Mouse (Mus musculus): Measurements from ENCODE around the gene Slc38a3. TPM values are rescaled to one million over a fixed set of nuclear protein-coding genes. Genes with fewer than 3 reads are reported as not detected.

The Slc38a3 gene
- total and polyA plus RNA-seq, 3 experiments = not detected

- no peaks in the 10 kb centered on the region for H3K36me3 ChIP-seq (ENCODE audit: control insufficient read depth in 1 of 2, insufficient read depth in 2 of 2, low read length in 2 of 2)
- TF ChIP-seq NRF1 (IDR thresholded peaks at IDR 0.05; ENCODE audit: insufficient read depth, low read depth, low read length, poor library complexity, severe bottlenecking) = no peak
- TF ChIP-seq TCF12 (IDR thresholded peaks at IDR 0.05; ENCODE audit: low read depth, low read length) = no peak
- no peak for TF ChIP-seq MXI1 (IDR thresholded peaks at IDR 0.05; ENCODE audit: low read depth, low read length)
- TF ChIP-seq CHD2 (IDR thresholded peaks at IDR 0.05; ENCODE audit: low read length) = no peak
- no peak for TF ChIP-seq ZNF384 (IDR thresholded peaks at IDR 0.05; ENCODE audit: low read depth, low read length)
- TF ChIP-seq MYB (IDR thresholded peaks at IDR 0.05; ENCODE audit: low read depth, low read length) = no peak
- TF ChIP-seq USF1 (IDR thresholded peaks at IDR 0.05; ENCODE audit: low read depth, low read length) = no peak
- no peak for TF ChIP-seq SMC3 (IDR thresholded peaks at IDR 0.05; ENCODE audit: low read depth, low read length)
- no peak for TF ChIP-seq ETS1 (IDR thresholded peaks at IDR 0.05; ENCODE audit: low read depth, low read length)
- no peak for TF ChIP-seq GABPA (IDR thresholded peaks at IDR 0.05; ENCODE audit: low read depth, low read length)
- no peak for TF ChIP-seq POLR2AphosphoS2 (IDR thresholded peaks at IDR 0.05; ENCODE audit: low read length)
- TF ChIP-seq POLR2A (IDR thresholded peaks at IDR 0.05; ENCODE audit: control insufficient read depth in 1 of 2, insufficient read depth in 1 of 2, low read depth in 1 of 2, low read length in 2 of 2, poor library complexity in 1 of 2) = no peak
- peaks cover 6 to 7% of the 10 kb centered on the region in 2 experiments for H3K27me3 ChIP-seq (ENCODE audit: control insufficient read depth in 1 of 2, insufficient read depth in 2 of 2, low read length in 2 of 2)
- H3K27ac ChIP-seq (ENCODE audit: control insufficient read depth, low read depth, low read length) = no peak overlapping the region
- no peak overlapping the region for H3K4me3 ChIP-seq (ENCODE audit: control insufficient read depth in 1 of 2, insufficient read depth in 1 of 2, low read depth in 2 of 2, low read length in 2 of 2)
- H3K9me3 ChIP-seq (replicated peaks; ENCODE audit: insufficient read depth, low read length) = no peaks in the 10 kb centered on the region
- no peaks in the 10 kb centered on the region for H3K4me1 ChIP-seq (ENCODE audit: control insufficient read depth in 1 of 2, insufficient read depth in 2 of 2, low read length in 2 of 2)
- H3K79me2 ChIP-seq (ENCODE audit: control insufficient read depth, insufficient read depth, low read length, poor library complexity) = no peaks in the 10 kb centered on the region
- no peak for DNase-seq (ENCODE audit: low read depth, low spot score)
- no peak overlapping the region for H3K9ac ChIP-seq (ENCODE audit: control insufficient read depth, low read depth, low read length, poor library complexity, severe bottlenecking)
Measured at GRCm38 (mm10) chr9:107682405-107682804, 13.1 kb upstream of the Slc38a3 start.

DNA sequence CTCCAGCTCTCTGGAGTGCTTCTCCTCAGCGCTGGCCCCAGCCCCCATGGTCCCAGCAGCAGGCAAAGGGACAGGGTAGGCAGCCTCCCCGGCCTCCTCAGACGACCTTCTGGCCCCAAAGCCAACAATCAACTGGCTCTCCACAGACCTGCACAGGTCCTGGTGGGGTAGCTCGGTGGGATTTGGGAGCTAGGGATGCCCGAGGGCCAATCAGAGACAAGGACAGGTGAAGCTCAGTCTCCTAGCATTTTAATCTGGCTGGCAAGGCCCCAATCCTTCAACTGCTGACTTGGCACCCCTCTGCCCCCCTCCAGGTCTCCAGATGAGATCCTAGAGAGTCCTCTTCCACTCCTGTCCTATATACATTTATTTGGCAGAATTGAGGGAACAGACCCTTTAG lies 10.2 kb upstream of the Slc38a3 start, which contains the start of gene Gnat1:
Gnat1 (minus strand) TSS at position 212 of the 400 bp plus-strand sequence.
- H3K4me1 ChIP-seq (ENCODE audit: control insufficient read depth in 1 of 2, insufficient read depth in 2 of 2, low read length in 2 of 2) = 0 out of 4 replicates have a peak, but pooled peaks cover 0 to 5% of the 10 kb centered on the region in 2 experiments
- DNase-seq (ENCODE audit: low read depth, low spot score) = no peak
- H3K79me2 ChIP-seq (ENCODE audit: control insufficient read depth, insufficient read depth, low read length, poor library complexity) = no peaks in the 10 kb centered on the region
- no peak within 1 kb of the TSS for H3K4me3 ChIP-seq (ENCODE audit: control insufficient read depth in 1 of 2, insufficient read depth in 1 of 2, low read depth in 2 of 2, low read length in 2 of 2)
- peaks cover 0 to 6% of the 10 kb centered on the region in 2 experiments; a peak in 2 of 4 replicates for H3K27me3 ChIP-seq (ENCODE audit: control insufficient read depth in 1 of 2, insufficient read depth in 2 of 2, low read length in 2 of 2)
- no peak for TF ChIP-seq TAL1 (IDR thresholded peaks at IDR 0.05; ENCODE audit: low read length)
- no peak for TF ChIP-seq USF2 (IDR thresholded peaks at IDR 0.05; ENCODE audit: borderline replicate concordance in 1 of 2, insufficient read depth in 1 of 2, low read depth in 1 of 2, low read length in 2 of 2)
- TF ChIP-seq USF1 (IDR thresholded peaks at IDR 0.05; ENCODE audit: low read depth, low read length) = no peak
- no peak for TF ChIP-seq MYB (IDR thresholded peaks at IDR 0.05; ENCODE audit: low read depth, low read length)
- TF ChIP-seq MEF2A (IDR thresholded peaks at IDR 0.05; ENCODE audit: extremely low read depth, insufficient replicate concordance, low read depth, low read length, poor library complexity, severe bottlenecking) = no peak
- TF ChIP-seq POLR2AphosphoS5 (IDR thresholded peaks at IDR 0.05; ENCODE audit: borderline replicate concordance, low read depth, low read length) = no peak
- no peak for TF ChIP-seq SMC3 (IDR thresholded peaks at IDR 0.05; ENCODE audit: low read depth, low read length)
- TF ChIP-seq NRF1 (IDR thresholded peaks at IDR 0.05; ENCODE audit: insufficient read depth, low read depth, low read length, poor library complexity, severe bottlenecking) = no peak
- no peak for TF ChIP-seq TBP (IDR thresholded peaks at IDR 0.05; ENCODE audit: low read depth, low read length)
- no peak for TF ChIP-seq CHD1 (IDR thresholded peaks at IDR 0.05; ENCODE audit: low read depth, low read length)
- TF ChIP-seq RCOR1 (IDR thresholded peaks at IDR 0.05; ENCODE audit: low read depth, low read length) = no peak
- no peak for TF ChIP-seq RAD21 (IDR thresholded peaks at IDR 0.05; ENCODE audit: low read depth, low read length)
- TF ChIP-seq MAZ (IDR thresholded peaks at IDR 0.05; ENCODE audit: low read depth, low read length) = no peak
- no peak within 1 kb of the TSS for H3K27ac ChIP-seq (ENCODE audit: control insufficient read depth, low read depth, low read length)
- H3K9ac ChIP-seq (ENCODE audit: control insufficient read depth, low read depth, low read length, poor library complexity, severe bottlenecking) = no peak within 1 kb of the TSS
- H3K9me3 ChIP-seq (replicated peaks; ENCODE audit: insufficient read depth, low read length) = no peaks in the 10 kb centered on the region
- H3K36me3 ChIP-seq (ENCODE audit: control insufficient read depth in 1 of 2, insufficient read depth in 2 of 2, low read length in 2 of 2) = 0 out of 4 replicates have a peak, but pooled peaks cover 0 to 2% of the 10 kb centered on the region in 2 experiments

Data from MEL (cell line).